Mouse (Mus musculus): Measurements from ENCODE around the gene Grid1. TPM values are rescaled to one million over a fixed set of nuclear protein-coding genes. Genes with fewer than 3 reads are reported as not detected.

Gene Grid1
- polyA plus RNA-seq, 1 experiment from 2014 or later = 6.2 TPM

- no peak overlapping the region for H3K4me2 ChIP-seq (ENCODE audit: low read length)
- H3K27ac ChIP-seq (ENCODE audit: low read length) = no peak overlapping the region
- no peak overlapping the region for H3K9ac ChIP-seq (ENCODE audit: low read depth, low read length)
- H3K4me3 ChIP-seq (ENCODE audit: low read depth, low read length) = no peak overlapping the region
- H3K27me3 ChIP-seq (ENCODE audit: control insufficient read depth, insufficient read depth, low read depth, low read length) = no peaks in the 10 kb centered on the region
- H3K9me3 ChIP-seq (replicated peaks; ENCODE audit: control insufficient read depth, low read length, poor library complexity, severe bottlenecking) = no peaks in the 10 kb centered on the region
- no peaks in the 10 kb centered on the region for H3K36me3 ChIP-seq (ENCODE audit: control insufficient read depth, insufficient read depth, low read length)
- 83% methylated on average over 2 of the region's 2 CpGs for WGBS
- no peak for ATAC-seq
- H3K4me1 ChIP-seq (ENCODE audit: control insufficient read depth, insufficient read depth, low read length) = no peaks in the 10 kb centered on the region
Observed at GRCm38 (mm10) chr14:35430259-35430658, 610.4 kb downstream of the Grid1 start.

GRCm38 (mm10) chr14:35453702-35454101 is 633.8 kb downstream of the Grid1 start:
- H3K36me3 ChIP-seq (ENCODE audit: control insufficient read depth, insufficient read depth, low read length) = peaks cover 9% of the 10 kb centered on the region; the same call in 1 of the 2 replicates
- 91% methylated on average over 7 of the region's 7 CpGs for WGBS
- H3K27ac ChIP-seq (ENCODE audit: low read length) = no peak overlapping the region
- no peak overlapping the region for H3K4me2 ChIP-seq (ENCODE audit: low read length)
- H3K9ac ChIP-seq (ENCODE audit: low read depth, low read length) = no peak overlapping the region
- H3K4me1 ChIP-seq (ENCODE audit: control insufficient read depth, insufficient read depth, low read length) = no peaks in the 10 kb centered on the region
- H3K4me3 ChIP-seq (ENCODE audit: low read depth, low read length) = no peak overlapping the region
- no peaks in the 10 kb centered on the region for H3K9me3 ChIP-seq (replicated peaks; ENCODE audit: control insufficient read depth, low read length, poor library complexity, severe bottlenecking)
- H3K27me3 ChIP-seq (ENCODE audit: control insufficient read depth, insufficient read depth, low read depth, low read length) = no peaks in the 10 kb centered on the region
- no peak for ATAC-seq

- H3K27ac ChIP-seq (ENCODE audit: low read length) = peak overlapping the region; percentile 55; the same call in 1 of the 2 replicates
- H3K4me2 ChIP-seq (ENCODE audit: low read length) = no peak overlapping the region
- no peaks in the 10 kb centered on the region for H3K9me3 ChIP-seq (replicated peaks; ENCODE audit: control insufficient read depth, low read length, poor library complexity, severe bottlenecking)
- no peaks in the 10 kb centered on the region for H3K27me3 ChIP-seq (ENCODE audit: control insufficient read depth, insufficient read depth, low read depth, low read length)
- no peak overlapping the region for H3K4me3 ChIP-seq (ENCODE audit: low read depth, low read length)
- no peaks in the 10 kb centered on the region for H3K36me3 ChIP-seq (ENCODE audit: control insufficient read depth, insufficient read depth, low read length)
- H3K4me1 ChIP-seq (ENCODE audit: control insufficient read depth, insufficient read depth, low read length) = peaks cover 7% of the 10 kb centered on the region; the same call in 1 of the 2 replicates
- H3K9ac ChIP-seq (ENCODE audit: low read depth, low read length) = no peak overlapping the region
- peak; percentile 60 for ATAC-seq
- 56% methylated on average over 6 of the region's 6 CpGs for WGBS
Observed at GRCm38 (mm10) chr14:35468254-35468653, 648.3 kb downstream of the Grid1 start.

- no peaks in the 10 kb centered on the region for H3K36me3 ChIP-seq (ENCODE audit: control insufficient read depth, insufficient read depth, low read length)
- WGBS = 85% methylated on average over 2 of the region's 2 CpGs
- no peak for ATAC-seq
Observed at GRCm38 (mm10) chr14:35486017-35486416, 666.1 kb downstream of the Grid1 start.

GRCm38 (mm10) chr14:35502324-35502723 is 682.4 kb downstream of the Grid1 start:
- Histone ChIP-seq H3K36me3 (ENCODE audit: control insufficient read depth, insufficient read depth, low read length) (no peaks in the 10 kb centered on the region), H3K9me3 (replicated peaks; ENCODE audit: control insufficient read depth, low read length, poor library complexity, severe bottlenecking) (no peaks in the 10 kb centered on the region), H3K27me3 (ENCODE audit: control insufficient read depth, insufficient read depth, low read depth, low read length) (no peaks in the 10 kb centered on the region), H3K4me2 (ENCODE audit: low read length) (no peak overlapping the region), H3K4me1 (ENCODE audit: control insufficient read depth, insufficient read depth, low read length) (no peaks in the 10 kb centered on the region), H3K9ac (ENCODE audit: low read depth, low read length) (no peak overlapping the region), H3K4me3 (ENCODE audit: low read depth, low read length) (no peak overlapping the region), H3K27ac (ENCODE audit: low read length) (no peak overlapping the region)
- no peak for ATAC-seq
- 53% methylated on average over 4 of the region's 5 CpGs for WGBS

More at GRCm38 (mm10) chr14:35486017-35486416, 666.1 kb downstream of the Grid1 start:
- no peak overlapping the region for H3K9ac ChIP-seq (ENCODE audit: low read depth, low read length)
- no peak overlapping the region for H3K4me2 ChIP-seq (ENCODE audit: low read length)
- H3K4me3 ChIP-seq (ENCODE audit: low read depth, low read length) = no peak overlapping the region
- no peaks in the 10 kb centered on the region for H3K4me1 ChIP-seq (ENCODE audit: control insufficient read depth, insufficient read depth, low read length)
- no peak overlapping the region for H3K27ac ChIP-seq (ENCODE audit: low read length)
- H3K27me3 ChIP-seq (ENCODE audit: control insufficient read depth, insufficient read depth, low read depth, low read length) = no peaks in the 10 kb centered on the region
- H3K9me3 ChIP-seq (replicated peaks; ENCODE audit: control insufficient read depth, low read length, poor library complexity, severe bottlenecking) = no peaks in the 10 kb centered on the region

- no peak overlapping the region for H3K4me3 ChIP-seq (ENCODE audit: low read depth, low read length)
- H3K27me3 ChIP-seq (ENCODE audit: control insufficient read depth, insufficient read depth, low read depth, low read length) = no peaks in the 10 kb centered on the region
- ATAC-seq = no peak
- H3K9ac ChIP-seq (ENCODE audit: low read depth, low read length) = no peak overlapping the region
- H3K36me3 ChIP-seq (ENCODE audit: control insufficient read depth, insufficient read depth, low read length) = no peaks in the 10 kb centered on the region
- no peak overlapping the region for H3K27ac ChIP-seq (ENCODE audit: low read length)
- H3K4me2 ChIP-seq (ENCODE audit: low read length) = no peak overlapping the region
- no peaks in the 10 kb centered on the region for H3K4me1 ChIP-seq (ENCODE audit: control insufficient read depth, insufficient read depth, low read length)
- no peaks in the 10 kb centered on the region for H3K9me3 ChIP-seq (replicated peaks; ENCODE audit: control insufficient read depth, low read length, poor library complexity, severe bottlenecking)
Observed at GRCm38 (mm10) chr14:35519402-35519801, 699.5 kb downstream of the Grid1 start.

GRCm38 (mm10) chr14:35538835-35539234 is 718.9 kb downstream of the Grid1 start:
- H3K36me3 ChIP-seq (ENCODE audit: control insufficient read depth, insufficient read depth, low read length) = no peaks in the 10 kb centered on the region
- no peak overlapping the region for H3K27ac ChIP-seq (ENCODE audit: low read length)
- no peak for ATAC-seq
- H3K9ac ChIP-seq (ENCODE audit: low read depth, low read length) = no peak overlapping the region
- no peaks in the 10 kb centered on the region for H3K27me3 ChIP-seq (ENCODE audit: control insufficient read depth, insufficient read depth, low read depth, low read length)
- no peaks in the 10 kb centered on the region for H3K9me3 ChIP-seq (replicated peaks; ENCODE audit: control insufficient read depth, low read length, poor library complexity, severe bottlenecking)
- no peak overlapping the region for H3K4me3 ChIP-seq (ENCODE audit: low read depth, low read length)
- H3K4me1 ChIP-seq (ENCODE audit: control insufficient read depth, insufficient read depth, low read length) = 0 out of 2 replicates have a peak, but pooled peaks cover 2% of the 10 kb centered on the region
- 83% methylated on average over 3 of the region's 3 CpGs for WGBS
- H3K4me2 ChIP-seq (ENCODE audit: low read length) = no peak overlapping the region

GRCm38 (mm10) chr14:35541254-35541991 is 721.5 kb downstream of the Grid1 start:
- Histone ChIP-seq H3K4me3 (ENCODE audit: low read depth, low read length) (no peak overlapping the region), H3K9me3 (replicated peaks; ENCODE audit: control insufficient read depth, low read length, poor library complexity, severe bottlenecking) (no peaks in the 10 kb centered on the region), H3K9ac (ENCODE audit: low read depth, low read length) (no peak overlapping the region), H3K4me2 (ENCODE audit: low read length) (no peak overlapping the region), H3K4me1 (ENCODE audit: control insufficient read depth, insufficient read depth, low read length) (0 out of 2 replicates have a peak, but pooled peaks cover 2% of the 10 kb centered on the region), H3K27ac (ENCODE audit: low read length) (no peak overlapping the region), H3K27me3 (ENCODE audit: control insufficient read depth, insufficient read depth, low read depth, low read length) (no peaks in the 10 kb centered on the region), H3K36me3 (ENCODE audit: control insufficient read depth, insufficient read depth, low read length) (no peaks in the 10 kb centered on the region)
- 31% methylated on average over 4 of the region's 4 CpGs for WGBS
- no peak for ATAC-seq

- no peaks in the 10 kb centered on the region for H3K36me3 ChIP-seq (ENCODE audit: control insufficient read depth, insufficient read depth, low read length)
- H3K4me1 ChIP-seq (ENCODE audit: control insufficient read depth, insufficient read depth, low read length) = 0 out of 2 replicates have a peak, but pooled peaks cover 2% of the 10 kb centered on the region
- no peaks in the 10 kb centered on the region for H3K9me3 ChIP-seq (replicated peaks; ENCODE audit: control insufficient read depth, low read length, poor library complexity, severe bottlenecking)
- H3K4me3 ChIP-seq (ENCODE audit: low read depth, low read length) = no peak overlapping the region
- ATAC-seq = no peak
- WGBS = 61% methylated on average over 1 of the region's 1 CpGs
- no peak overlapping the region for H3K9ac ChIP-seq (ENCODE audit: low read depth, low read length)
- H3K4me2 ChIP-seq (ENCODE audit: low read length) = no peak overlapping the region
- no peaks in the 10 kb centered on the region for H3K27me3 ChIP-seq (ENCODE audit: control insufficient read depth, insufficient read depth, low read depth, low read length)
- H3K27ac ChIP-seq (ENCODE audit: low read length) = no peak overlapping the region
Observed at GRCm38 (mm10) chr14:35541992-35542380, 722.1 kb downstream of the Grid1 start.

All from midbrain, embryonic 16.5 days (tissue).